Mouse (Mus musculus): Measurements from ENCODE around the gene Fry.

- TF ChIP-seq POLR2A (IDR thresholded peaks at IDR 0.05; ENCODE audit: extremely low read depth, insufficient read depth, low read length) (no peak), CTCF (IDR thresholded peaks at IDR 0.05; ENCODE audit: extremely low read depth, insufficient read depth, low read length) (no peak)
Measured at GRCm38 (mm10) chr5:150287949-150288348, 169.5 kb downstream of the Fry start.
